Mouse (Mus musculus): ENCODE measurements around the gene Ttc9.

Ttc9 gene

GRCm38 (mm10) chr12:81658086-81658485, 27.0 kb downstream of the Ttc9 start:
- peak; percentile 72 for DNase-seq (ENCODE audit: low read depth, low spot score)

- DNase-seq (ENCODE audit: low read depth, low spot score), result peak; percentile 56
Observed at GRCm38 (mm10) chr12:81662076-81662475, 31.0 kb downstream of the Ttc9 start.

GRCm38 (mm10) chr12:81663116-81663515, 32.1 kb downstream of the Ttc9 start:
- no peak for DNase-seq (ENCODE audit: low read depth, low spot score)

GRCm38 (mm10) chr12:81663906-81664305, 32.9 kb downstream of the Ttc9 start:
- DNase-seq (ENCODE audit: low read depth, low spot score), result no peak

GRCm38 (mm10) chr12:81668406-81668805, 37.4 kb downstream of the Ttc9 start:
- no peak for DNase-seq (ENCODE audit: low read depth, low spot score)

- DNase-seq (ENCODE audit: low read depth, low spot score), result peak; percentile 74
Observed at GRCm38 (mm10) chr12:81675557-81675956, 44.5 kb downstream of the Ttc9 start.

- no peak for DNase-seq (ENCODE audit: low read depth, low spot score)
Observed at GRCm38 (mm10) chr12:81679807-81680529, 48.9 kb downstream of the Ttc9 start.

GRCm38 (mm10) chr12:81683395-81683794, 52.3 kb downstream of the Ttc9 start:
- DNase-seq (ENCODE audit: low read depth, low spot score), result peak; percentile 42

- DNase-seq (ENCODE audit: low read depth, low spot score), result peak; percentile 31
Observed at GRCm38 (mm10) chr12:81684096-81684495, 53.0 kb downstream of the Ttc9 start.

- DNase-seq (ENCODE audit: low read depth, low spot score), result no peak
Observed at GRCm38 (mm10) chr12:81685981-81686380, 54.9 kb downstream of the Ttc9 start.

- DNase-seq (ENCODE audit: low read depth, low spot score), result no peak
Observed at GRCm38 (mm10) chr12:81686406-81687117, 55.5 kb downstream of the Ttc9 start.

- no peak for DNase-seq (ENCODE audit: low read depth, low spot score)
Observed at GRCm38 (mm10) chr12:81687873-81688272, 56.8 kb downstream of the Ttc9 start.

GRCm38 (mm10) chr12:81688537-81688936, 57.5 kb downstream of the Ttc9 start:
- DNase-seq (ENCODE audit: low read depth, low spot score), result no peak

- no peak for DNase-seq (ENCODE audit: low read depth, low spot score)
Observed at GRCm38 (mm10) chr12:81689505-81690056, 58.5 kb downstream of the Ttc9 start.

GRCm38 (mm10) chr12:81690111-81690510, 59.1 kb downstream of the Ttc9 start:
- no peak for DNase-seq (ENCODE audit: low read depth, low spot score)

GRCm38 (mm10) chr12:81690751-81691150, 59.7 kb downstream of the Ttc9 start:
- no peak for DNase-seq (ENCODE audit: low read depth, low spot score)

GRCm38 (mm10) chr12:81691177-81691730, 60.2 kb downstream of the Ttc9 start:
- no peak for DNase-seq (ENCODE audit: low read depth, low spot score)

- DNase-seq (ENCODE audit: low read depth, low spot score), result no peak
Observed at GRCm38 (mm10) chr12:81698011-81698410, 67.0 kb downstream of the Ttc9 start.

- peak; percentile 24 for DNase-seq (ENCODE audit: low read depth, low spot score)
Observed at GRCm38 (mm10) chr12:81702903-81703302, 71.9 kb downstream of the Ttc9 start.

GRCm38 (mm10) chr12:81712618-81713017, 81.6 kb downstream of the Ttc9 start:
- no peak for DNase-seq (ENCODE audit: low read depth, low spot score)

Measured in A20 (cell line).